Mouse (Mus musculus): Measurements from ENCODE around the gene Phgdh.

The Phgdh gene

DNA sequence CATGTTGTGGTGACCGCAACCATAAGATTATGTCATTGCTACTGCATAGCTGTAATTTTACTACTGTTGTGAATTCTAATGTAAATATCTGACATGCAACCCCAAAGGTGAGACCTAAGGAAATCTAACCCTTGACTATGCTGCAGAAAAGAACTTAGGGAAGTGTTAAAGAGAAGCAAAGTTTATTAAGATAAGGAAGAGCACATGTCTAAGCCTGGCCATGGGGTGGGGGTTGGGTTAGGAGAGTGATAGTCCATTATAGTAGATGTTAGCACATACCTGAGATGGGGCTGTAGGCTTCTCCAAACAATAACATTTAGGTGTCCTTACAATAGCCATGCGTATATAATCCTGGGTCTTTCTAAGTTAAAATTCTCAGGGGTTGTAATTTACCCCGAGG lies 3.4 kb upstream of the Phgdh start:
- DNase-seq = no peak

DNA sequence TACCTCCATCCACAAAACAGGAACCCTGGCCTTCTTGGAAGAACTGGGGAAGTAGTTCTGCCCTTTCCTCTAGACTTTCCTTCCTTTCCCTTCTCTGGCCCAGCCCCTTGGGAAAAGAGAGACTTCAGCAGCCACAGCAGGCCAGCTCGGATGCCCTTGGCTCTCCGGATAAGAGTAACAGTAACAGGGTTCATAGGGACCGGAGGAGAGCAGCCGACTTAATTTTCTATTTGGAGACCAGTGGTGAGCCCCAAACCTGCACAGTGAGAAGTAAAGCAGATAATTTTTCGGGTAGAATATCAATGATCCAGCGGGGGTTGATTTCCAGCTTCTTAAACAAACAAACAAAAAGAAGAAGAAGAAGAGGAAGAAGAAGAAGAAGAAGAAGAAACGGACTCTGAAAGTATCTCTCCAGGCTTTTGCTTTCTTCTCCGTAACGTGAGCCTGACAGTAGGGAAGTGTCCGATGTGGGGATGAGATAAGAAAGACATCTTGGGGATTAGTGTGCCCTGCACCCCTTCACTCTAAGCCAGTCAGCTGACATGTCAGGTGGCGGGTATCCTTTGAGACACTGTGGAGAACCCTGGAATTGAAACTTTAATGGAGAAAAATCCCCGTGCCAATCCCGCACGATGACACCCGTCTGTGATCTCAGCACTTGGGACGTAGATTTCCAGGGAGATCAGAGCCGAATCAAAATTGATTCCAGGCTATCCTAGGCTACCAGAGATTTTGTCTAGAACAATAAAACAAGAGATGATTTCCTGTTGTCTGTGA lies 1.2 kb upstream of the Phgdh start:
- DNase-seq = no peak

DNA sequence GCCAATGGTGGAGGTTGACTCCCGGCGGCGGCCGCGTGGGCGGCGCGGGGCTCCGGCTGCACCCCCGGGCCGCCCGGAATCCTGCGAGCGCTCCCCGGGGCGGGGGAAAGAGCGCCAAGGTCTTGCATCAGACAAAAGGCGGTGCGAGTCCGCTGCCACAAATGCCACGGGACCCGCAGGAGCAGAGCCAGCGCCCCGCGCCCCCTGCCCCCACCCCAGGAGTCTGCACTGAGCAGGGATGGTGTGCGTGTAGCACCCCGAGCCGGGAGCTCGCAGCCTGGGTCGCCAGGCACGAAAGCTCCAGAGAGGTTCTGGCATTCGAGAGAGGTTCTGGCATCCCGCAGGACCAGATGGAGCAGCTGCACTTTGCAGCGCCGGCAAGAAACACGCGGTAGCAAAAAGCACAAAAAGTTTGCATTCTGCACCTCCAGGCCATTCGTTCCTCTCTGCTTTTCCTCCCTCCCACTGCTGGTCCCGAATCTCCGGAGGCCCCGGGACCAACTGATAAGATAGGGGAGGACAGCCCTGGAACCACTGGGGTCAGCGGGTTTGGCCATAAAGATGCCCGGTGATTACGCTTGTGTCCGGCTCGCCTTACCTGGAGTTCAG lies 589 bp downstream of the Phgdh start:
- peak; percentile 8 for DNase-seq

GRCm38 (mm10) chr3:98338584-98339041 lies 1.2 kb downstream of the Phgdh start:
- DNase-seq = no peak

GRCm38 (mm10) chr3:98336661-98337654 lies 2.8 kb downstream of the Phgdh start:
- no peak for DNase-seq

DNA sequence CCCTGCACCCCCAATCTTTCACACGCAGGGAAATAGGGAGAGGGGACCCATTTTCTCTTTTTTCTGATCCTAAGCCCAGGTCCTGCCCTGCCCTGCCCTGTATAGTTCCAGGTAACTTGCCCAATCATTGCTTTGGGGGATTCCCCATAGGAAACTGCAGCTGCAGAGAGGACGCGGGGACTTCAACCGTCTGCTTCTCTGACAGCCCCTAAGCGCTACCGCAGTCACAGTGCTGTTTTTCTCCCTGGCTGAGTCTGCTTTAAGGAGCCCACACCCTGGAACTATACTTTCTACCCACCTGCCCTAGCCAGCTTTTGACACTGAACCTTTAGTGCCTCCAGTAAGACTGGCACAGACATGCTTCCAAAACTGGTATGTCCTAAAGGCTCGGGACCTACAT lies 3.9 kb downstream of the Phgdh start:
- no peak for DNase-seq

DNA sequence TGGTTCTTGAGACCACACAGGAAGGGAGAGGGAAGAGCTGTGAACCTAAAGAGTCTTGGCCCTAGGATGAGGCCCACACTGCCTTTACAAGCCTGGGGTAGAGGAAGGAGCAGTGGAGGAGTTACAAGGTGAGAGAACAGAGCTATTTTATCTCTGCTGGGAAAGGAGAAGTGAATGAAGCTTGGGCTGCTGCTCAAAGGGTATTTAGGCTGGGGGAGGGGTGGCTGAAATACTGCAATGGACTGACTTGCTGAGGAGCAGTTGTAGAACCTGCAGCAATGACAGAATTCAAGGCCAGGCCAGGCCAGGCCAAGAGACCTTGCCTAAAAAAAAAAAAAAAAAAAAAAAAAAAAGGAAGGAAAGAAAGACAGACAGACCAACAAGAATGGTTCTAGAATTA lies 4.5 kb downstream of the Phgdh start:
- no peak for DNase-seq

DNA sequence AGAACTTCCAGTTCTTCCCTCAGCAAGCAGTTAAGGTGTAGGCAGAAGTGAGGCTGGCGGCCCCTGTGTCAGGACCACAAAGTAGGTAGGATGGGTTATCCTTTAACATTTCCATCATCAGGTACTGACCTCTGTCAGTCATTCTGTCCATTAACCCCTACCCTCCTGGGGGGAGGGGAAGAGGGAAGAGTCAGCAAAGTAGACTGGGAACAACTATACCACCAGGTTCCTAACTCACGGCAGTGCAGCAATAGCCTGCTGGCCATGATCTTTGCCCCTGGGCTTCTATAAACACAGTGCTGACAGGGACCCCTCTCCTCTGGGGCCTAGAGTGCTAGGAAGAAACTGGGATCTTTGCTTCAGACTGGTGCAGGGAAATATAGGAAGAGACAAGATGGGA lies 5.8 kb downstream of the Phgdh start:
- DNase-seq = no peak

DNA sequence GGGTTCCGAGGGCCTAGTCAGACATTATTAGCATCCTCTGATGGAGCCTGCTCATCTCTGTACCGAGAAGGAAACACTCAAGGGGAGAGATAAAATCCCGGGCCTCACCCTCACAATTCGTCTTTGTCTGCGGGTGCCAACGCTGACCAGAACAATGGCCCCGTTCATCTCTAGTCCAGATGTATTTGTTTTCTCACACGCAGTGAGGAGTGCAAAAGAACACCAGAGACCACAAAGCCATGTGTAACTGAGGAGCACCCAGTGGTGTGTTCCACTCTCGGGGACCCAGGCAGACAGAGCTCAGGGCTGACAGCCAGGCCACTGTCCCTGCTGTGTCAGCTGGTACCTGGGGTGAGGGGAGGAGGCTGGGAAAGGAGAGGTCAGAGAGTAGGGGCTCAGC lies 15.6 kb downstream of the Phgdh start:
- DNase-seq = peak; percentile 13

DNA sequence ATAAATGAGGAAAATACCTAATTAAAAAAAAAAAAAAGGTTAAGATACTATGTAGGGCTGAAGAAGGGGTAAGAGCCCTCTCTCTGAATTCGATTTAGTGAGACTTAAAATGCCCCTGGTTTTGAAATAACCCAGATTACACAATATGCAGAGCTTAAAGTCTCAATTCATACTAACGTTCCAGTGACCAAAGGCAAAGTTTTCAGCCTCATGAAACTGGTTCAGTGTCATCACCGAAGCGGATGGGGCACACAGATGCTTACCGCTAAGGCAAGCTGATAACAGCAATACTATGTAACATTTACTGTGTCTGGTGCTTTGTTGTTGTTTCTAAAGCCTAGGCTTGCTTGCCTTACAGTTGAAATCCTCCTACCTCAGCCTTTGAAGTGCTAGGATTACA lies 17.6 kb downstream of the Phgdh start:
- DNase-seq = no peak

DNA sequence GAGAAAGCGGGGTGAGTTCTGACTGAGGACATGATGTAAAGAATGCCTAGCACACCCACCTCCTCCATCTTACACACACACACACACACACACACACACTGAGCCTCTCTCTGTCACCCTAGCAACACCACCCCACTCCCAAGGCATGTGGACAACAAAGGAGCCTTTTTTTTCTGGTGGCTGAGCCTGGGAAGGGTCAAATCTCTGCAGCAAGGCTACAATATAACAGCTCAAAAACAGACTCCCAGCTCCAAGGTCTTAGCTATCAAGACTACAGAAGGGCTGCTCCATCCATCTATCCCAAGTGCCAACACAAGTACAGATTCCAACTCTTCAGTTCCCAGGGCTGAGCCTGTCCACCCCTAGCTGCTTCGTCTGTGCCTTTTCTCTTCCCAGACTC lies 20.6 kb downstream of the Phgdh start:
- DNase-seq = no peak

- no peak for DNase-seq
Measured at GRCm38 (mm10) chr3:98317143-98317542, 22.6 kb downstream of the Phgdh start.

- no peak for DNase-seq
Measured at GRCm38 (mm10) chr3:98315181-98315580, 24.6 kb downstream of the Phgdh start.

GRCm38 (mm10) chr3:98313294-98314155 lies 26.3 kb downstream of the Phgdh start:
- DNase-seq = no peak

DNA sequence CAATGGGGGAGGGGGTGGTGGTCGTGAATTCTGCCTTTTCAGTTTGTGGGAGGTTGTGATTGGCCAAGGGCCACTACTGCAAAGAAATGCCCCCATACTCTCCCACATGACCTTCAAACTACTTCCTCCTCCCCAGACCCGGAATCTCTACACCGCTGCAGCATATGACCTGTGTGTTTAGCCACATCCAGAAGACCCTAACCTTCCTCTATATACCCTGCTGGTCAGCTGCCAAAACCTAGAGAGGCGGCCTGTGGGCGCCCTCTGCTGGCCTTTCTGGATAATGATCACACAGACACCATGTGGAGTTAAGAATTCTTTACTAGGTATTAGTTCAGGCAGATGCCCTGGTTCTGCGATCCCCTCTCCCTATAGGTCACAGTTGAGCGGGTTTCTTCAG lies 26.9 kb downstream of the Phgdh start:
- no peak for DNase-seq

DNA sequence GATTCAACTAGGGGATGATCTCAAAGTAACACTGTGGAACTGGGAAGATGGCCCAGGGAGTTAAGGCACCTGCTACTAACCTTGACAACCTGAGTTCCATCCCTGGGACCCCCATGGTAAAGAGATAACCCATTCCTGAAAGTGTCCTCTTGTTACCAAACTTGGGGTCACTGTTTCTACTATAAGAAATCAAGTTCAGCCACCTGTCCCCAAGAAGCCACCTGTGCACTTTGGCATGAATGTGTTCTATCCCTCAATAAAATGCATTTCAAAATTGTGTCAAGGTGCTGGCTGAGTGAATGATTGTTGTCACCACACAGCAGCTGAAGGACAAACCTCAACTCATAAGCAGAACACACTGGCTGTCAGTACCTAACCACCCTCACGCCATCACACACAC lies 29.3 kb downstream of the Phgdh start:
- DNase-seq = no peak

DNA sequence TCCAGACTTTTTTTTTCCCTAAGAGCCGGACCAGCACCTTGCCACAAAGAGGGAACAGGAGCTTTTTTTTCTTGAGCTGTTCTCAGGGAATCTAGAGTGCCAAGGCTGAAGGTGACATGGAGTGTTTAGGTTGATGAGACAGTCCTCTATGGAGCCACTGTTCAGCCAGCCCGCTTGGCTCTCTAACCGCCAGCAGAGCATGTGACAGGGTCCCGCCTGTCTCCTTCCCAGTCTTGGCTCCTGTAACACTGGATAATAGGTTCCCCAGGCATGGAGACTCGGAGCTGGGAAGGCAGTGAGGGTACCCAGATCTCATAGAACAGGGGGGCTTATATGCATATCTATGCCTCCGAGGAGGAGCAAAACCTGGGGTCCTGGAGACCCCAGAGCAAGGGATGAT lies 31.2 kb downstream of the Phgdh start:
- DNase-seq = no peak

DNA sequence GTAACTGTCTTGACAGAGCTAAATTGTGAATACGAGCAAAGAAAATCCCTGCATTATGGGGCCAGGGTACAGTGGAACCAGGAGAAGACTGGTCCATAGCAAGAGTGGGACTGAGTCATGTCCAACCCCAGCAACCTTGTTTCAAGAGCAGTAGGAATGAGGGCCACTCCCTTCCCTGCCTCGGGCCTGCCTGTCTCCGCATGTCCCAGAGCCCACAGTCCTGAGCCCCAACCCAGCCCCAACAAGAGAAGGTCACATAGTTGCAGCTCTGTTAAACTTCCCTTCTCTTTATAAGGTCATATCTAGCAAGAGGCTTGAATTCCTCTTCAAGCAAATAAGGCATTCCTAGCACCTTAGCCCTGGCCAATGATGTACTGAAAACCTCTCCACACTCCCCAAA lies 38.0 kb downstream of the Phgdh start:
- DNase-seq = no peak

DNA sequence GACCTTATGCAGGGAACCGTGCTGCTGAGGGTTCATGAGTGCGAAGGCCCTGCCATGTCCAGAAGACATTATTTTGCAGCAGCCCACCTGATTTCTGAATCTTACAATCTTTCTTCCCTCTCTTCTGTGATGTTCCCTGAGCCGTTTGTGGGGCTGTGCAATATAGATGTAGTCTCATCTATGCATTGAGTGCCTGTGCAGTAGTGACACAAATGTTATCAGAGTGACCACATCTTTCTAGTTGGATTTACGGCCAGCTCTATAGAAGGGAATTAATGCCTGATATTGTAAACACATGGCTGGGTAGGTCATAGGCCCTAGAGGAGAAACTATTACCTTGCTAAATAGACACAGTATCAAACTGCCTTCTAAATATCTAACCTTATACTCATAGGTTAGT lies 39.5 kb downstream of the Phgdh start:
- no peak for DNase-seq

DNA sequence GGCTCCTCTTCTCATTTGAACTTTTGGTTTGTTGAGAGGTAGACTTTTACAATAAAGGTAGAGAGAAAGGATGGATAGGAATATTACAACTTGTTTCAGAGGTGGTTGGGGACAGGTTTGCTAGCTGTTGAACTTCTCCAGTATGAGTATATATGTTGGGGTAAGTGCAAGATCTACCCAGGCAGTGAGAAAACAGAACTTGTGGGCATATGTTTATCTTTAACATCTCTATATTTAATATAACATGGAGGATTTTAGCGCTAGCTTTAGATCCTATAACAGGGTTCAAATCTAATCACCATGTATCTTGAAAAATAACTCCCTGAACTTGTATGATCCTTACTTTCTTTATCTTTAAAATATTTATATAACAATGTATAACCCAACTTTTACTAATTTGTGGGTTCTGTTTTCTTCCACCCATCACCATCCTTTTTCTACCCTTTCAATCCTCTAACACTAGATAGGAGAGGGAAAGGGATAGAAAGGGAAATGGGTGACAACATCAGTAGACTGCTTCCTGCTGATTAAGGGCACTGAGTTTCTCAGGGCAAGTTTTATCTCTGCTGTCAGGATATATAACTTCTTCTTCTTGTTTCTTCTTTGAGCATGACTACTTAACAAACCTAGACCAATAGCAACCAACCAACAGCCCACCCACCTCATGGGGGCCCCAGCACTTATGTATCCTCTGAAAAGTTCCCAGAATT lies 40.2 kb downstream of the Phgdh start:
- no peak for DNase-seq

DNA sequence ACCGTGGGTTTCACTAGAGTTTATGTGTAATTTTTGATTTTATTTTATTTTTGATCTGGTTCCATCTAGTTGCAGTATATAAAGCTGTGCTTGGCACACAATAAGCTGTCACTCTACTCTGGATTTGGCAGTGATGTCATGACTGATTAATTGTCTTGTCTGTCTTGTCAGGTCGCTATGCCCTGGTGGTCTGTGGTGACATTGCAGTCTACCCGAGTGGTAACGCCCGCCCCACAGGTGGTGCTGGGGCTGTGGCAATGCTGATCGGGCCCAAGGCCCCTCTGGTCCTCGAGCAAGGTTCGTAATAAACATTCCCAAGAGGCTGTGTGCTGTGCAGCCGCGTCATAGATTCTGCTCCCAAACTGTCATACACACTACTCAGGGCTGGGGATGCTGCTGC lies 43.8 kb downstream of the Phgdh start:
- no peak for DNase-seq

GRCm38 (mm10) chr3:98291044-98291443 lies 48.7 kb downstream of the Phgdh start:
- no peak for DNase-seq
